Mouse (Mus musculus) midbrain, embryonic 15.5 days (tissue): Measurements from ENCODE around the gene Madd. TPM values are rescaled to one million over a fixed set of nuclear protein-coding genes. Genes with fewer than 3 reads are reported as not detected.
"Not testable (repeated sequence)": the region's sequence is repeated elsewhere in the genome, so short reads cannot be mapped to it uniquely, and the experiment has no call there.

ENCODE experiments used
- ATAC-seq: fragments of 200-750 bp; cut with Nextera tagmentation; replicated peaks from 2 replicates; pipeline ENCODE4 v1.8.0; 2017; ENCODE audit warnings: moderate TSS enrichment
- H3K27ac ChIP-seq: fragments of 300-500 bp; sonication (generic); 2 replicates; pipeline ENCODE4 v1.5.1; 2015; ENCODE audit warnings: mild to moderate bottlenecking, inconsistent platforms
- H3K27me3 ChIP-seq: fragments of 300-500 bp; sonication (generic); replicated peaks from 2 replicates; pipeline ENCODE4 v1.6.1; 2015; ENCODE audit warnings: inconsistent platforms
- H3K36me3 ChIP-seq: fragments of 300-500 bp; sonication (generic); replicated peaks from 2 replicates; pipeline ENCODE4 v1.6.1; 2015; ENCODE audit warnings: inconsistent platforms
- H3K4me1 ChIP-seq: fragments of 300-500 bp; sonication (generic); 2 replicates; pipeline ENCODE4 v1.6.1; 2015; ENCODE audit warnings: inconsistent platforms
- H3K4me2 ChIP-seq: fragments of 300-500 bp; sonication (generic); 2 replicates; pipeline ENCODE4 v1.6.1; 2015; ENCODE audit warnings: inconsistent platforms, mild to moderate bottlenecking, moderate library complexity
- H3K4me3 ChIP-seq: fragments of 300-500 bp; sonication (generic); 2 replicates; pipeline ENCODE4 v1.5.1; 2015; ENCODE audit warnings: mild to moderate bottlenecking, inconsistent platforms
- H3K9ac ChIP-seq: fragments of 300-500 bp; sonication (generic); 2 replicates; pipeline ENCODE4 v1.6.1; 2015; ENCODE audit warnings: mild to moderate bottlenecking, inconsistent platforms
- H3K9me3 ChIP-seq: fragments of 300-500 bp; sonication (generic); 2 replicates; pipeline ENCODE4 v1.6.1; 2016; ENCODE audit warnings: inconsistent platforms
- WGBS: fragments of 180-500 bp; shearing (Covaris S2); methylation state at CpG from one replicate; pipeline ENCODE4 v1.1.7; 2015; ENCODE audit warnings: mixed read lengths; 5-methylcytosine and 5-hydroxymethylcytosine counted together
- polyA plus RNA-seq: library from polyadenylated mRNA; unstranded; fragments of >200 nt; fragmentation: Nextera tagmentation; extraction: Ambion mirVana; gene quantifications from 2 replicates; pipeline ENCODE4 v1.2.1, GENCODE M21; 2015

The Madd gene
- polyA plus RNA-seq, 1 experiment from 2014 or later = 69.3 TPM

- no peak overlapping the region for H3K4me3 ChIP-seq
- no peaks in the 10 kb centered on the region for H3K36me3 ChIP-seq
- H3K27me3 ChIP-seq = 0 out of 2 replicates have a peak, but pooled peaks cover 5% of the 10 kb centered on the region
- no peaks in the 10 kb centered on the region for H3K4me1 ChIP-seq
- 91% methylated on average over 19 of the region's 19 CpGs for WGBS
- ATAC-seq = no peak
- H3K27ac ChIP-seq = no peak overlapping the region
- no peaks in the 10 kb centered on the region for H3K9me3 ChIP-seq
- no peak overlapping the region for H3K9ac ChIP-seq
- no peak overlapping the region for H3K4me2 ChIP-seq
These were observed 64.6 kb downstream of the Madd start for GRCm38 (mm10) chr2:91119061-91119460.

GRCm38 (mm10) chr2:91118647-91119046 lies 65.0 kb downstream of the Madd start:
- no peak for ATAC-seq
- no peak overlapping the region for H3K4me3 ChIP-seq
- H3K27me3 ChIP-seq = 0 out of 2 replicates have a peak, but pooled peaks cover 5% of the 10 kb centered on the region
- H3K27ac ChIP-seq = no peak overlapping the region
- 80% methylated on average over 1 of the region's 1 CpGs for WGBS
- H3K36me3 ChIP-seq = no peaks in the 10 kb centered on the region
- no peaks in the 10 kb centered on the region for H3K9me3 ChIP-seq
- no peaks in the 10 kb centered on the region for H3K4me1 ChIP-seq
- no peak overlapping the region for H3K9ac ChIP-seq
- H3K4me2 ChIP-seq = no peak overlapping the region

- Histone ChIP-seq H3K9ac (no peak within 1 kb of the TSS), H3K27ac (no peak within 1 kb of the TSS), H3K36me3 (no peaks in the 10 kb centered on the region), H3K4me1 (no peaks in the 10 kb centered on the region), H3K4me3 (no peak within 1 kb of the TSS), H3K9me3 (no peaks in the 10 kb centered on the region), H3K4me2 (no peak within 1 kb of the TSS), H3K27me3 (0 out of 2 replicates have a peak, but pooled peaks cover 5% of the 10 kb centered on the region)
- 81% methylated on average over 11 of the region's 11 CpGs for WGBS
- ATAC-seq = no peak
These were observed 65.9 kb downstream of the Madd start, which contains the start of gene Mybpc3 for GRCm38 (mm10) chr2:91117585-91118275. Mybpc3 (plus strand) TSS chr2:91118144.

DNA sequence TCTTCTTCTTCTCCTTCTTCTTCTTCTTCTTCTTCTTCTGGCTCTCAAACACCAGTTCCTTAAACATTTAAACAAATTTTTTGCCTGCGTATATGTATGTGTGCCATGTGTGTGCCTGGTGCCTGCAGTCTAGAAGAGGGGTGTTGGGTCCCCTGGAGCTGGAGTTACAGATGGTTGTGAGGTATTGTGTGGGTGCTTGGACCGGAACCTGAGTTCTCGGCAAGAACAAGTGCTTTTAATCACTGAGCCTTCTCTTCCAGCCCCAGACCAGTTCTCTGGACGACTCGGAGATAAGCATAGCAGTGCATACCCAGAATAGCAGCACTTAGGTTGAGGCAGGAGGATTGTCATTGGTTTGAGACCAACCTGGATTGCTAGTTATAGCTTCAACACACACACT lies 66.8 kb downstream of the Madd start:
- Histone ChIP-seq H3K27me3 (0 out of 2 replicates have a peak, but pooled peaks cover 5% of the 10 kb centered on the region), H3K9me3 (no peaks in the 10 kb centered on the region), H3K4me3 (no peak overlapping the region), H3K36me3 (no peaks in the 10 kb centered on the region), H3K4me1 (no peaks in the 10 kb centered on the region), H3K27ac (no peak overlapping the region), H3K9ac (no peak overlapping the region), H3K4me2 (no peak overlapping the region)
- WGBS = 82% methylated on average over 5 of the region's 5 CpGs
- ATAC-seq = no peak

DNA sequence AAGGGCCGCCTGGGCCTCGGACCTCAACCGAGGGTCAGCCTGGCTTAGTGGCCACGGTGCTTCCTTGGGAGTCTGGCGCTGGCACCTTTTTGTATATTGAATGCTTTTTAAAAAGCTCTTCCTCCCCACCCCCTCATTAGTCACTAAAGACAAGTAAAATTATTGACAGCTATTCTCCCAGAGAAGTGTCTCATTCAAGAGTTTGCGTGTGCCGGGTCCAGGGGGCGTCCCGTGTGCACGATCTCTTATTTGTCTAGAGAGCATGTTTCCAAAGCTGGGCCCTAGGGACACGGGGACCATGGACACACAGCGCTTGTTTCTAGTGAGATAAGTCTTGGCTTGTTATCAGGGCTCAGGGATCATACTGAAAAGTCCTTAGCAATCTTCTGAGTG lies 68.1 kb downstream of the Madd start:
- no peaks in the 10 kb centered on the region for H3K36me3 ChIP-seq
- H3K4me2 ChIP-seq = peak overlapping the region; percentile 49
- H3K4me1 ChIP-seq = no peaks in the 10 kb centered on the region
- WGBS = 37% methylated on average over 12 of the region's 12 CpGs
- H3K9ac ChIP-seq = no peak overlapping the region
- H3K4me3 ChIP-seq = peak overlapping the region; percentile 23
- ATAC-seq = no peak
- no peaks in the 10 kb centered on the region for H3K9me3 ChIP-seq
- H3K27me3 ChIP-seq = 0 out of 2 replicates have a peak, but pooled peaks cover 5% of the 10 kb centered on the region
- H3K27ac ChIP-seq = no peak overlapping the region

GRCm38 (mm10) chr2:91114781-91115577 lies 68.7 kb downstream of the Madd start:
- peak; percentile 67 for ATAC-seq
- H3K4me2 ChIP-seq = peak overlapping the region; percentile 49
- 0 out of 2 replicates have a peak, but pooled peaks cover 5% of the 10 kb centered on the region for H3K27me3 ChIP-seq
- 8% methylated on average over 42 of the region's 42 CpGs for WGBS
- no peaks in the 10 kb centered on the region for H3K36me3 ChIP-seq
- H3K9ac ChIP-seq = no peak overlapping the region
- no peaks in the 10 kb centered on the region for H3K4me1 ChIP-seq
- H3K9me3 ChIP-seq = no peaks in the 10 kb centered on the region
- peak overlapping the region; percentile 23 for H3K4me3 ChIP-seq
- no peak overlapping the region for H3K27ac ChIP-seq

GRCm38 (mm10) chr2:91113852-91114251 lies 69.8 kb downstream of the Madd start:
- H3K36me3 ChIP-seq = no peaks in the 10 kb centered on the region
- no peak for ATAC-seq
- 75% methylated on average over 6 of the region's 6 CpGs for WGBS

GRCm38 (mm10) chr2:91113334-91113733 lies 70.3 kb downstream of the Madd start:
- 0 out of 2 replicates have a peak, but pooled peaks cover 5% of the 10 kb centered on the region for H3K27me3 ChIP-seq
- no peak overlapping the region for H3K4me3 ChIP-seq
- 79% methylated on average over 10 of the region's 10 CpGs for WGBS
- H3K27ac ChIP-seq = no peak overlapping the region
- no peaks in the 10 kb centered on the region for H3K4me1 ChIP-seq
- H3K36me3 ChIP-seq = no peaks in the 10 kb centered on the region
- no peak overlapping the region for H3K9ac ChIP-seq
- no peaks in the 10 kb centered on the region for H3K9me3 ChIP-seq
- no peak overlapping the region for H3K4me2 ChIP-seq
- no peak for ATAC-seq

More at GRCm38 (mm10) chr2:91113852-91114251, 69.8 kb downstream of the Madd start:
- Histone ChIP-seq H3K4me3 (no peak overlapping the region), H3K4me2 (no peak overlapping the region), H3K27me3 (0 out of 2 replicates have a peak, but pooled peaks cover 5% of the 10 kb centered on the region), H3K4me1 (no peaks in the 10 kb centered on the region), H3K9ac (no peak overlapping the region), H3K27ac (no peak overlapping the region), H3K9me3 (no peaks in the 10 kb centered on the region)

GRCm38 (mm10) chr2:91112491-91112890 lies 71.1 kb downstream of the Madd start:
- Histone ChIP-seq H3K9me3 (no peaks in the 10 kb centered on the region), H3K4me2 (no peak overlapping the region), H3K27ac (no peak overlapping the region), H3K27me3 (0 out of 2 replicates have a peak, but pooled peaks cover 5% of the 10 kb centered on the region), H3K4me3 (no peak overlapping the region), H3K9ac (no peak overlapping the region), H3K4me1 (no peaks in the 10 kb centered on the region), H3K36me3 (no peaks in the 10 kb centered on the region)
- WGBS = 67% methylated on average over 4 of the region's 4 CpGs
- no peak for ATAC-seq

- not testable (repeated sequence) for H3K27ac ChIP-seq, H3K4me3 ChIP-seq, H3K9me3 ChIP-seq, H3K9ac ChIP-seq, H3K27me3 ChIP-seq, H3K36me3 ChIP-seq, H3K4me2 ChIP-seq, ATAC-seq, H3K4me1 ChIP-seq
- WGBS = 91% methylated on average over 3 of the region's 3 CpGs
These were observed 71.8 kb downstream of the Madd start for GRCm38 (mm10) chr2:91111832-91112231.

GRCm38 (mm10) chr2:91110429-91110828 lies 73.2 kb downstream of the Madd start:
- H3K36me3 ChIP-seq = no peaks in the 10 kb centered on the region
- no peaks in the 10 kb centered on the region for H3K4me1 ChIP-seq
- H3K9ac ChIP-seq = no peak overlapping the region
- 0 out of 2 replicates have a peak, but pooled peaks cover 5% of the 10 kb centered on the region for H3K27me3 ChIP-seq
- no peaks in the 10 kb centered on the region for H3K9me3 ChIP-seq
- no peak overlapping the region for H3K4me2 ChIP-seq
- WGBS = 71% methylated on average over 6 of the region's 6 CpGs
- H3K4me3 ChIP-seq = no peak overlapping the region
- no peak overlapping the region for H3K27ac ChIP-seq
- no peak for ATAC-seq

GRCm38 (mm10) chr2:91109807-91110385 lies 73.7 kb downstream of the Madd start:
- no peaks in the 10 kb centered on the region for H3K4me1 ChIP-seq
- no peak overlapping the region for H3K4me2 ChIP-seq
- ATAC-seq = no peak
- no peak overlapping the region for H3K9ac ChIP-seq
- H3K9me3 ChIP-seq = no peaks in the 10 kb centered on the region
- WGBS = 92% methylated on average over 5 of the region's 5 CpGs
- no peaks in the 10 kb centered on the region for H3K36me3 ChIP-seq
- H3K4me3 ChIP-seq = no peak overlapping the region
- 0 out of 2 replicates have a peak, but pooled peaks cover 3% of the 10 kb centered on the region for H3K27me3 ChIP-seq
- no peak overlapping the region for H3K27ac ChIP-seq
